In the genomic region with DNA sequence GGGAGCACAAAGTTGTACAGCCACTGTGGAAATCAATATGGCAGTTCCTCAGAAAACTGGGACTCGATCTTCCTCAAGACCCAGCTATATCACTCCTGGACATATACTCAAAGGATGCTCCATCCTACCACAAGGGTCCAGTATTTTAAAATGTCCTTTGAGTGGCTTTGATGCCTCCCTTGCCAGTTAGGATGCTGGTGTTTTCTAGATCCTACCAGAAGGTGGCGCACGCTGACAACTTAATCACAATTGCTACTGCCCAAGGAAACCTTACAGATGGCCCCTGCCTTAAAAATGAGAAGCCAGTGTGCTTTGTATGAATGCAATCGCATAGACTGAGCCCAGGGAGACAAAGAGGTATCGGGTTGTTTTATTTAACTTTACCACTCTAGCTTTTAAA, we compare ENCODE assay signal across 9 mouse cellular contexts. TPM values are rescaled to one million over a fixed set of nuclear protein-coding genes. Genes with fewer than 3 reads are reported as not detected.
DNase-seq lines count a peak whose midpoint lies in the region; ATAC-seq and TF ChIP-seq lines count a peak whose summit lies in the region.
"Had no signal": no experiment of that assay in that cellular context is flagged by ENCODE, and none has a peak within 500 bp of the region (broad histone marks: within the 10 kb centered on the region; RNA-seq: fewer than 3 reads in every experiment).

No protein-coding gene starts in this region.

- peak; percentile 72 for DNase-seq in adrenal gland, postnatal 25 days
- peak; percentile 81 for DNase-seq in embryonic facial prominence, embryonic 10.5 days (ENCODE audit: low spot score)
- peak; percentile 79 for DNase-seq in heart, adult 8-10 months (ENCODE audit: low spot score)
- DNase-seq in kidney, postnatal 14 days = peak; percentile 79
- peak; percentile 23 to 37 (median 31) for DNase-seq in liver, embryonic 14.5 days (ENCODE audit: low read depth in 3 of 3, low spot score in 3 of 3)
- DNase-seq in thymus, adult 2 months = peak; percentile 78

- no peak overlapping the region for H3K4me2 ChIP-seq in liver, embryonic 14.5 days (ENCODE audit: low read depth)
- H3K4me2 ChIP-seq in neural tube, embryonic 15.5 days = no peak overlapping the region
- H3K4me2 ChIP-seq: stomach, embryonic 15.5 days had no signal

- peak; percentile 85 for ATAC-seq in CD4-positive, CD25-positive, alpha-beta regulatory T cell, adult 4 months
- no peak for ATAC-seq in liver, embryonic 14.5 days (ENCODE audit: insufficient read depth)
- peak; percentile 51; the same call in 1 of the 2 replicates for ATAC-seq in neural tube, embryonic 15.5 days (ENCODE audit: low FRiP score)

- TF ChIP-seq EP300 in liver, embryonic 14.5 days (IDR thresholded peaks at IDR 0.05; ENCODE audit: low read depth) = no peak

- no peak overlapping the region for H3K4me3 ChIP-seq in embryonic facial prominence, embryonic 10.5 days
- no peak overlapping the region for H3K4me3 ChIP-seq in liver, embryonic 14.5 days (ENCODE audit: insufficient read depth in 1 of 2, low read depth in 2 of 2, low read length in 2 of 2)
- no peak overlapping the region for H3K4me3 ChIP-seq in neural tube, embryonic 15.5 days (replicated peaks)
- H3K4me3 ChIP-seq in thymus, adult 2 months (ENCODE audit: control insufficient read depth, insufficient read depth, low read length) = no peak overlapping the region
- H3K4me3 ChIP-seq: stomach, embryonic 15.5 days had no signal

- H3K27ac ChIP-seq in embryonic facial prominence, embryonic 10.5 days (replicated peaks) = no peak overlapping the region
- H3K27ac ChIP-seq in liver, embryonic 14.5 days = no peak overlapping the region
- H3K27ac ChIP-seq in neural tube, embryonic 15.5 days (replicated peaks) = no peak overlapping the region
- H3K27ac ChIP-seq in thymus, adult 2 months (ENCODE audit: control insufficient read depth, insufficient read depth, low read length) = no peak overlapping the region
- H3K27ac ChIP-seq: stomach, embryonic 15.5 days had no signal

- H3K9ac ChIP-seq in liver, embryonic 14.5 days (replicated peaks) = no peak overlapping the region
- H3K9ac ChIP-seq in neural tube, embryonic 15.5 days (replicated peaks) = no peak overlapping the region
- H3K9ac ChIP-seq: stomach, embryonic 15.5 days had no signal

- no peaks in the 10 kb centered on the region for H3K9me3 ChIP-seq in embryonic facial prominence, embryonic 10.5 days
- H3K9me3 ChIP-seq in liver, embryonic 14.5 days (ENCODE audit: control insufficient read depth, low read length) = no peaks in the 10 kb centered on the region
- no peaks in the 10 kb centered on the region for H3K9me3 ChIP-seq in neural tube, embryonic 15.5 days (replicated peaks)
- H3K9me3 ChIP-seq: stomach, embryonic 15.5 days had no signal

- H3K36me3 ChIP-seq in embryonic facial prominence, embryonic 10.5 days (replicated peaks) = peaks cover 22% of the 10 kb centered on the region
- H3K36me3 ChIP-seq in liver, embryonic 14.5 days (replicated peaks; ENCODE audit: control insufficient read depth, insufficient read depth, low read depth) = no peaks in the 10 kb centered on the region
- H3K36me3 ChIP-seq in neural tube, embryonic 15.5 days = peaks cover 17% of the 10 kb centered on the region
- peaks cover 5% of the 10 kb centered on the region for H3K36me3 ChIP-seq in thymus, adult 2 months (ENCODE audit: control insufficient read depth, insufficient read depth, low read length)

- H3K4me1 ChIP-seq in embryonic facial prominence, embryonic 10.5 days = no peaks in the 10 kb centered on the region; the same call in 1 of the 2 replicates
- no peaks in the 10 kb centered on the region for H3K4me1 ChIP-seq in liver, embryonic 14.5 days (replicated peaks; ENCODE audit: control insufficient read depth in 2 of 2, insufficient read depth in 2 of 2, low read length in 1 of 2)
- H3K4me1 ChIP-seq in neural tube, embryonic 15.5 days = no peaks in the 10 kb centered on the region
- H3K4me1 ChIP-seq in thymus, adult 2 months (replicated peaks; ENCODE audit: control insufficient read depth, insufficient read depth, low read length) = no peaks in the 10 kb centered on the region
- H3K4me1 ChIP-seq: stomach, embryonic 15.5 days had no signal

- no peaks in the 10 kb centered on the region for H3K27me3 ChIP-seq in embryonic facial prominence, embryonic 10.5 days (replicated peaks; ENCODE audit: low read depth, poor library complexity, severe bottlenecking)
- H3K27me3 ChIP-seq in liver, embryonic 14.5 days (ENCODE audit: control insufficient read depth, insufficient read depth, low read length) = no peaks in the 10 kb centered on the region
- H3K27me3 ChIP-seq in neural tube, embryonic 15.5 days (replicated peaks) = no peaks in the 10 kb centered on the region
- no peaks in the 10 kb centered on the region for H3K27me3 ChIP-seq in thymus, adult 2 months (ENCODE audit: control insufficient read depth, insufficient read depth, low read length)
- H3K27me3 ChIP-seq: stomach, embryonic 15.5 days had no signal

- peak; percentile 78 for TF ChIP-seq CTCF in liver, embryonic 14.5 days (IDR thresholded peaks at IDR 0.05; ENCODE audit: low read depth)
- no peak for TF ChIP-seq CTCF in thymus, adult 2 months (IDR thresholded peaks at IDR 0.05; ENCODE audit: borderline replicate concordance, control insufficient read depth, extremely low read depth, insufficient read depth, low read length, poor library complexity)

- 24% methylated on average over 5 of the region's 5 CpGs for WGBS in embryonic facial prominence, embryonic 10.5 days
- WGBS in liver, embryonic 14.5 days (ENCODE audit: insufficient replicate concordance) = 13% methylated on average over 5 of the region's 5 CpGs
- 18% methylated on average over 5 of the region's 5 CpGs for WGBS in neural tube, embryonic 15.5 days
- WGBS in thymus, adult 2 months = 14% methylated on average over 5 of the region's 5 CpGs

- TF ChIP-seq POLR2A in thymus, adult 2 months (IDR thresholded peaks at IDR 0.05; ENCODE audit: control insufficient read depth, extremely low read depth, insufficient read depth, low read length, poor library complexity) = no peak

RNA-seq across cellular contexts. Expression of a gene that starts 15.7 kb away (rescaled TPM):
- polyA plus RNA-seq in CD4-positive, CD25-positive, alpha-beta regulatory T cell, adult 4 months (2017; shearing (Covaris generic)) = 100 to 1,000 TPM; 146 to 148 TPM
- 86.8 and 92.9 TPM in 2 replicates for total RNA-seq in adrenal gland, postnatal 25 days (2021)
- 153 and 165 TPM in 2 replicates for polyA plus RNA-seq in embryonic facial prominence, embryonic 10.5 days (2016; fragmentation: Nextera tagmentation; extraction: Ambion mirVana)
- total RNA-seq in heart, adult 8-10 months (2022) = 10 to 100 TPM; 68.3 to 84.4 (median 74.0) TPM
- polyA plus RNA-seq in liver, embryonic 14.5 days (2012; rRNA removed) = 11.6 and 24.1 TPM in 2 replicates
- polyA plus RNA-seq in liver, embryonic 14.5 days (2014; fragmentation: Nextera tagmentation; extraction: Ambion mirVana) = 30.6 and 36.3 TPM in 2 replicates
- polyA plus RNA-seq in neural tube, embryonic 15.5 days (2015; fragmentation: Nextera tagmentation; extraction: Ambion mirVana) = 164 and 171 TPM in 2 replicates
- 18.0 and 22.2 TPM in 2 replicates for polyA plus RNA-seq in thymus, adult 2 months (2012; rRNA removed)

Comparison
In these comparisons a context has a peak if more than half of its experiments do, and no peak if none do; other contexts are left out.
1. DNase-seq: peak in every context shown above with its lines; median percentile 81 in embryonic facial prominence, embryonic 10.5 days; 79 in heart, adult 8-10 months; 79 in kidney, postnatal 14 days; 78 in thymus, adult 2 months; 72 in adrenal gland, postnatal 25 days; 31 in liver, embryonic 14.5 days.